Mouse (Mus musculus): ENCODE results near the gene Fbxw10.

DNA sequence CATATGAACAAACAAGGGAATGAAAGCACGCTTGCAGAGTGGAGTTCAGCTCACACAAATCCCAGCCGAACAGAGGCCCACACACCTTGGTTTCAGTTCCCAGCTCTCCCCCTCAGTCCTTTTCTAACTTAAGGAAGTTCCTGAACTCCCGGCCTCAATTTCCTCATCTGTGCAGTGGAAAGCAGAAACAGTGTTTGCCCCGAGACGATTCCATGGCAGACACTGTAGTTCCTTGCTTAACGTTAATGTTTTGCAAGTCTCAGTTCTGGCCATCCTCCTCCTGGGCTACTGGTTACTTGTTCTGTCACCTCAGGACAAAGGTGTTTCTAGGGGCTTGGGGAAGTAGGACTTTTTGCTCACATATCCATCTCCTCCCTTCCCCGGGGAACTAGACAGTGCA lies 19.8 kb downstream of the Fbxw10 start:
- TF ChIP-seq EP300 (IDR thresholded peaks at IDR 0.05; ENCODE audit: low read depth): no peak
- TF ChIP-seq CTCF (IDR thresholded peaks at IDR 0.05; ENCODE audit: low read depth): no peak

Measured in liver, embryonic 14.5 days (tissue).